Mouse (Mus musculus) heart, embryonic 14.5 days (tissue): ENCODE data around the gene Mxra7. TPM values are rescaled to one million over a fixed set of nuclear protein-coding genes. Genes with fewer than 3 reads are reported as not detected.

Experiments
- ATAC-seq: fragments of 200-750 bp; cut with Nextera tagmentation; 2 replicates; pipeline ENCODE4 v1.8.0; 2017; ENCODE audit warnings: low read depth, moderate TSS enrichment; ENCODE audit not compliant: insufficient number of reproducible peaks, insufficient read depth, low FRiP score
- H3K27ac ChIP-seq, 2 experiments: fragments of 200-500 bp in 1 of 2; fragments of 300-500 bp in 1 of 2; sonication (generic) in 1 of 2; replicated peaks in 1 of 2; 2 replicates each; pipeline ENCODE4 v1.5.1; 2012 to 2014; ENCODE audit warnings: low read depth in 2 of 2, low read length in 2 of 2, control low read depth in 1 of 2, mild to moderate bottlenecking in 1 of 2, mixed read lengths in 1 of 2; ENCODE audit not compliant: control insufficient read depth in 1 of 2, insufficient read depth in 1 of 2
- H3K27me3 ChIP-seq: fragments of 300-500 bp; sonication (generic); 2 replicates; pipeline ENCODE4 v1.6.1; 2014; ENCODE audit warnings: mild to moderate bottlenecking, low read length, control low read depth; ENCODE audit not compliant: control insufficient read depth, insufficient read depth
- H3K36me3 ChIP-seq: fragments of 300-500 bp; sonication (generic); 2 replicates; pipeline ENCODE4 v1.6.1; 2014; ENCODE audit warnings: mild to moderate bottlenecking, control low read depth, low read length, mixed read lengths; ENCODE audit not compliant: control insufficient read depth, insufficient read depth
- H3K4me1 ChIP-seq, 2 experiments: fragments of 200-500 bp in 1 of 2; fragments of 300-500 bp in 1 of 2; sonication (generic) in 1 of 2; 2 replicates each; pipeline ENCODE4 v1.6.1; 2012 to 2014; ENCODE audit warnings: low read length in 2 of 2, control low read depth in 1 of 2, mixed read lengths in 1 of 2; ENCODE audit not compliant: control insufficient read depth in 2 of 2, insufficient read depth in 2 of 2
- H3K4me2 ChIP-seq: fragments of 300-500 bp; sonication (generic); 2 replicates; pipeline ENCODE4 v1.6.1; 2014; ENCODE audit warnings: mild to moderate bottlenecking, low read length
- H3K4me3 ChIP-seq, 2 experiments: fragments of 200-500 bp in 1 of 2; fragments of 300-500 bp in 1 of 2; sonication (generic) in 1 of 2; 2 replicates each; pipeline ENCODE4 v1.5.1; 2012 to 2014; ENCODE audit warnings: low read length in 2 of 2, mild to moderate bottlenecking in 2 of 2, control low read depth in 1 of 2, low read depth in 1 of 2, moderate library complexity in 1 of 2; ENCODE audit not compliant: control insufficient read depth in 1 of 2, insufficient read depth in 1 of 2
- H3K9ac ChIP-seq: fragments of 300-500 bp; sonication (generic); 2 replicates; pipeline ENCODE4 v1.6.1; 2014; ENCODE audit warnings: mild to moderate bottlenecking, low read length
- H3K9me3 ChIP-seq: fragments of 300-500 bp; sonication (generic); 2 replicates; pipeline ENCODE4 v1.6.1; 2016; ENCODE audit warnings: low read length, control low read depth; ENCODE audit not compliant: control insufficient read depth
- WGBS: fragments of 180-500 bp; shearing (Covaris S2); extraction: QIAGEN DNeasy Blood & Tissue Kit; methylation state at CpG from one replicate; pipeline ENCODE4 v1.1.7; 2014; 5-methylcytosine and 5-hydroxymethylcytosine counted together
- polyA plus RNA-seq: library from polyadenylated mRNA; unstranded; fragments of >200 nt; fragmentation: Nextera tagmentation; extraction: Ambion mirVana; gene quantifications from 2 replicates; pipeline ENCODE4 v1.2.1, GENCODE M21; 2014

Mxra7 gene
- polyA plus RNA-seq, 1 experiment from 2014 or later = 16.7 TPM

DNA sequence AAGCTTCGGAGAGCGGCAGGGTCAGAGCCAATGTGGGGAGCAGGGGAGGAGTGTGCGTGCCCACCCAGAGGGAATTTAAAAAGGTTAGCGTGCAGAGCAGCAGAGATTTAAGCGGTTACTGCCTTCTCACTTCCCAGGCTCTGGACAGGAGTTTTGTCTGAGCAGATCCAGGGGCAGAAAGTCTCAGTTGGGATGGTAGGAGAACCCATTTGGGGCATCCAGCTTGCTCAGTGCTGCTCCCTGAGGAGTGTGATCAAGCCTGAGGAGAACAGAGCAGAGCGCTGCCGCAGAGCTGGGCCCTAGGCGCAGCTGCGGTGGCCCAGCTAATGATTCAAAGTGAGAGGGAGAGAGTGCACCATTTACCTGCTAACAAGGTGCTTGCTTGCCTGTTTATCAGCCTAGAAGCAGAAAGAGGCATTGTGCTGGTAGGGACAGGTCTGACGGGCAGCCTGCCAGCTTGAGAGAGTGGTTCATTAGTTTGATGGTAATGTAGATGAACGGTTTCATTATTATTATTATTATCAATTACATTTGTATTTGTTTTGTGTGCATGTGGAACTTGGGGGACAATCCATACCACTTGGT is 18.9 kb downstream of the Mxra7 start:
- Histone ChIP-seq H3K27me3 (no peaks in the 10 kb centered on the region; the same call in 1 of the 2 replicates), H3K9ac (no peak overlapping the region), H3K27ac (no peak overlapping the region), H3K9me3 (no peaks in the 10 kb centered on the region), H3K4me1 (peaks cover 22 to 36% of the 10 kb centered on the region in 2 experiments), H3K4me3 (no peak overlapping the region), H3K4me2 (no peak overlapping the region), H3K36me3 (peaks cover 9% of the 10 kb centered on the region)
- no peak for ATAC-seq
- WGBS = 74% methylated on average over 11 of the region's 11 CpGs

DNA sequence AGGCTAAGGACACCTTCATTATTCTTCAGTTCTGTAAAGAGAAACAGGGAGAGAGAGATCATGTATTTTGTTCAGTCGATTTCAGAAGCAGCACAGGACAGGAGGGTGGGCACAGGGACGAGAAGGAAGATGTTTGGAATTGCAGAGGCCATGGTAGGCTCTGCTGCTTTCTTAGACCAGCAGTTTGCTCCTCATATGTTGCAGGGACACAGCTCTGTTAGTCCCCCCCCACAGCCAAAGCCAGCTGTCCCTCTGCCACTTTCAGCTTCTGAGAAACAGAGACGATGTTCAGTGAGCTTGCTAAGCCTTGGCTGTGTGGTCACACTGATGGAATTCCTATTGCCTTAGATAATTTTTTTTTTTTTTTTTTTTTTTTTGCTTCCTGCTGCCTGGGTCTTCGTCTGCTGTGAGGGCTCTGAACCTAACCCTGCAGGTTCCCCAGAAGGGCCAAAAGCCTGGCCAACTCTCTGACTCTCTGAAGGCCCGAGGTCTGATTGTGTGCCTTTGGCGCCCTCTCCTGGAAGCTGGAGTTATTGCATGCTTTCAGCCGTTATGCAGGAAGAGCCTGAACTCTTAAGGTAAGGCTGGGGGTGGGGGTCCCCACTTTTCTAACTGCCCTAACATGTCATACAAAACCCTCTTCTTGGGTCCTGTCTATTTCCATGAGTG is 19.8 kb downstream of the Mxra7 start:
- H3K9me3 ChIP-seq = no peaks in the 10 kb centered on the region
- H3K4me3 ChIP-seq = no peak overlapping the region
- no peaks in the 10 kb centered on the region; the same call in 1 of the 2 replicates for H3K27me3 ChIP-seq
- no peak overlapping the region for H3K4me2 ChIP-seq
- peaks cover 9% of the 10 kb centered on the region for H3K36me3 ChIP-seq
- peaks cover 15 to 28% of the 10 kb centered on the region in 2 experiments for H3K4me1 ChIP-seq
- peak overlapping the region; percentile 42 for H3K9ac ChIP-seq
- peak overlapping the region; percentile 58 to 61 for H3K27ac ChIP-seq
- no peak for ATAC-seq
- 21% methylated on average over 7 of the region's 7 CpGs for WGBS

DNA sequence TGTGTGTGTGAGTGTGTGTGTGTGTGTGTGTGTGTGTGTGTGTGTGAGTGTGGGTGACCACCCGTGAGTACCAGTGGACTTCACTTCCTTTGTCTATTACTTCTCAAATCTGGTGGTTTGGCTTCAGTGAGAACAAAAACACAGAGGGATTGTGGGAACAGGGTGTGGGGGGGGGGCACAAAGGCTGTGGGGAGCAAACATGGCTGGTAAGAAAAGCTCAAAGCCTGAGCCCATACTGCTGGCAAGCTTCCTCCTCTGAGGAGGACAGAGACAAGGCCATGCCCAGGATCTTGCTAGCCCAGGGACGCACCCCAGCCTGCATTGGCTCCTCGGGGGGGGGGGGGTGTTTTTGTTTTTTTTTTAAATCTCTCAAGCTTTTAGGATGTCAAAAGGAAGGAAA is 20.3 kb downstream of the Mxra7 start:
- WGBS = 75% methylated on average over 3 of the region's 3 CpGs
- no peak for ATAC-seq
- peak overlapping the region; percentile 42; the same call in 1 of the 2 replicates for H3K9ac ChIP-seq

DNA sequence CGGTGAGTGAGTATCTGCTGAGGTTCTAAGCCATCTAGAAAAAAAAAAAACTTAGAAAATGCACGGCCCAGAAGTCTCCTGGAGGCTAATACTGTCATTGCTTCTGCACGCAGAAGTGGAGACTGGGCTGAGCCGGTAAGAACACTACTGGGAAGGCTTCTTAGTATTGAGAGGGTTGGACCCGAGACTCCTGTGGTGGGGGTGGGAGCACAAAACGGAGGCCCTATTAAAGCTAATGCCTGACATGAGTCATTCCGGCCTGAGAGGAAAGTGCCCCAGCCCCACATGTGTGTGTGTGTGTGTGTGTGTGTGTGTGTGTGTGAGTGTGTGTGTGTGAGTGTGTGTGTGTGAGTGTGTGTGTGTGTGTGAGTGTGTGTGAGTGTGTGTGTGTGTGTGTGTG is 20.7 kb downstream of the Mxra7 start:
- no peaks in the 10 kb centered on the region for H3K9me3 ChIP-seq
- WGBS = 50% methylated on average over 7 of the region's 7 CpGs
- ATAC-seq = no peak
- no peak overlapping the region for H3K4me3 ChIP-seq
- H3K4me2 ChIP-seq = no peak overlapping the region
- peaks cover 9% of the 10 kb centered on the region for H3K36me3 ChIP-seq
- no peak overlapping the region for H3K9ac ChIP-seq
- peaks cover 10 to 18% of the 10 kb centered on the region in 2 experiments for H3K4me1 ChIP-seq
- H3K27ac ChIP-seq = peak overlapping the region; percentile 58 to 61; a peak in 3 of 4 replicates
- H3K27me3 ChIP-seq = no peaks in the 10 kb centered on the region; the same call in 1 of the 2 replicates

More for the DNA sequence above, 20.3 kb downstream of the Mxra7 start:
- H3K27me3 ChIP-seq = no peaks in the 10 kb centered on the region; the same call in 1 of the 2 replicates
- no peak overlapping the region for H3K4me2 ChIP-seq
- H3K27ac ChIP-seq = peak overlapping the region; percentile 58 to 61
- peaks cover 10 to 22% of the 10 kb centered on the region in 2 experiments for H3K4me1 ChIP-seq
- peaks cover 9% of the 10 kb centered on the region for H3K36me3 ChIP-seq
- no peak overlapping the region for H3K4me3 ChIP-seq
- H3K9me3 ChIP-seq = no peaks in the 10 kb centered on the region

DNA sequence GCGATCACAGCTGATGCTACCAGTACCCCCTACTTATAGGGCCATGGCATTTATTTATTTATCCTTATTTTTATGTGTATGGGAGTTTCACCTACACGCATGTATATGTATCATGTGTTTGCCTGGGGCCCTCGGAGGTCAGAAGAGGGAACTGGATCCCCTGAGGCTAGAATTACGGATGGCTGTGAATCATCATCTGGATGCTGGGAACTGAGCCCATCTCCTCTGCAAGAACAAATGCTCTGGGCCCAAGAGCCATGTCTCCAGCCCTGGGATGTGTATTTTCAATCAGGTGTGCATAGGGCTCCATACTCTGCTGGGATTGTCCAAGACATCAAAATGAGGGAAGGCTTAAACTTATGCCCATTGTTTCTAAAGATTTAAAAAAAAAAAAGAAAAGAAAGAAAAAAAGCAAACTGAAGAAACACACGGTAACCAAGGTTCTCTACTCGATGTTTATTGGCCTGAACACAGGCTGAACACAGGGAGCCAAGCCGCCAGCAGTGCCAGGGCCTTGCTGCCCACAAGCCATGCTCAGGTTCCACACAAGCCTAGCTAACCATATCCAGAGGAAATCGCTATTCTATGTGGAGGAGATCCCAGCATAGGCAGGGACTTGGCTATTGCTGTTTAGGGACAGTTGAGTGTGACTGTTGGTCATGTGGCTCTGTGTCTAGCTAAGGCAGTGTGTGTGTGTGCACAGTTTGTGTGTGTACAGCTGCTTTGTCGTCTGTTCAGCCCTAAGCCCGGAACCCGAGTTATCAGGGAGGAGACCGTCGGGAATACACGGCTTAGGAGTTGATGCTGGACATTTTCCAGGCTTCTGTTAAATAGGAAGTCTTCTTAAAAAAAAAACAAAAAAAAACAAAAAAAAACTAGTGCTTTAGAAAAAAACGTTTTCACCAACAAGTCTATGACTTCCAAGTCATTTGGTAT is 21.4 kb downstream of the Mxra7 start:
- Histone ChIP-seq H3K27ac (peak overlapping the region; percentile 58 to 71), H3K9ac (peak overlapping the region; percentile 36; the same call in 1 of the 2 replicates), H3K27me3 (no peaks in the 10 kb centered on the region; the same call in 1 of the 2 replicates), H3K4me3 (no peak overlapping the region), H3K36me3 (peaks cover 9% of the 10 kb centered on the region), H3K4me2 (no peak overlapping the region), H3K9me3 (no peaks in the 10 kb centered on the region), H3K4me1 (peaks cover 8 to 12% of the 10 kb centered on the region in 2 experiments)
- ATAC-seq = no peak
- 55% methylated on average over 15 of the region's 15 CpGs for WGBS

DNA sequence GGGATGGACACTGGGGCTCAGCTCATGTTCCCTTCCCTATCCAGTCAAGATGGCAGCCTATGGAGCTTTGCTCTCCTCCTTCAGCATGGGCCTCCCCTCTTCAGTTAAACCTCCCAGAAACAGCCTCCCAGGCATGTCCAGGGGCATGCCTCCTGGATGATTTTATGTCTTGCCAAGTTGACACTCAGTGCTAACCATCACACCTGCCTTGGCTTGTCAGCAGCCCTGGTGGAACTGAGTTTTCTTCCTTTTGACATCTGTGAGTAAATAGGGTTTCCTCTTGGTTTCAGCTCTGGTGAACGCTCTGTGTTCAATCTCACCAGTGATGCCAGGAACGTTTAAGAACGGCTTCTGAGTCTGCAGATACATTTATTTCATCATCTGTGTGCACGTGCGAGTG is 25.1 kb downstream of the Mxra7 start:
- no peaks in the 10 kb centered on the region for H3K9me3 ChIP-seq
- no peak overlapping the region for H3K4me3 ChIP-seq
- no peak overlapping the region for H3K9ac ChIP-seq
- WGBS = 77% methylated on average over 5 of the region's 5 CpGs
- H3K4me1 ChIP-seq = peaks cover 5 to 6% of the 10 kb centered on the region in 2 experiments; a peak in 3 of 4 replicates
- H3K4me2 ChIP-seq = no peak overlapping the region
- H3K27ac ChIP-seq = no peak overlapping the region
- no peak for ATAC-seq
- no peaks in the 10 kb centered on the region for H3K36me3 ChIP-seq
- no peaks in the 10 kb centered on the region for H3K27me3 ChIP-seq

DNA sequence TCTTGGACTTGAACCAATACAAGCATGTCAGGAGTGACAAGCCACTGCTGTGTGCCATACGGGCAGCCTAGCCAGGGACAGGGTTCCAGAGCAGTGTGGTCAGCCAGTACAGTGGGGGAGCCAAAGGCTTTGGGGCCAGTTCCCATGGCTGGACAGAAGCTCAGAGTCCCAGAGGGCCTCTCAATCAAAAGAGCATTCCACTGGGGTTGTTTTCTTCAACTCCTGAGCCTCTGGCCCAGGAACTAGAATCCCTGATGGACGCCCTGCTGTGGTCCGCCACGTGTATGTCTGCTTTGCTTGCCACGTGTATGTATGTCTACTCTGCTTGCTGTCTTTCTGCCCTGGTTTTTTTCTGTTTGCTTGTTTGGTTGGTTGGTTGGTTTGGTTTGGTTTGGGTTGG is 26.7 kb downstream of the Mxra7 start:
- Histone ChIP-seq H3K9me3 (no peaks in the 10 kb centered on the region), H3K36me3 (no peaks in the 10 kb centered on the region), H3K27me3 (no peaks in the 10 kb centered on the region), H3K4me2 (no peak overlapping the region), H3K9ac (no peak overlapping the region), H3K4me1 (peaks cover 3% of the 10 kb centered on the region in 2 experiments; a peak in 3 of 4 replicates), H3K4me3 (no peak overlapping the region), H3K27ac (no peak overlapping the region)
- WGBS = 50% methylated on average over 5 of the region's 5 CpGs
- no peak for ATAC-seq
